Mouse (Mus musculus) bone marrow, adult 2 months (tissue): Measurements from ENCODE around the gene Dna2. TPM values are rescaled to one million over a fixed set of nuclear protein-coding genes. Genes with fewer than 3 reads are reported as not detected.

Experiments
- H3K27ac ChIP-seq: fragments of 200-500 bp; 2 replicates; pipeline ENCODE4 v1.5.1; 2012; ENCODE audit warnings: low read depth, mild to moderate bottlenecking, control low read depth, inconsistent platforms, low read length; ENCODE audit not compliant: control insufficient read depth, poor library complexity, insufficient read depth
- H3K4me1 ChIP-seq: fragments of 200-500 bp; 2 replicates; pipeline ENCODE4 v1.6.1; 2011; ENCODE audit warnings: low read length; ENCODE audit not compliant: control insufficient read depth, insufficient read depth
- H3K4me3 ChIP-seq: fragments of 200-500 bp; replicated peaks from 2 replicates; pipeline ENCODE3; 2011; ENCODE audit warnings: mild to moderate bottlenecking, low read depth, low read length, control low read depth; ENCODE audit not compliant: control insufficient read depth
- CTCF ChIP-seq: fragments of 200-500 bp; IDR thresholded peaks from 2 replicates; pipeline ENCODE4 v1.5.1; 2011; ENCODE audit warnings: low read length, control low read depth; ENCODE audit not compliant: control insufficient read depth, insufficient read depth
- POLR2A ChIP-seq: fragments of 200-500 bp; IDR thresholded peaks from 2 replicates; pipeline ENCODE4 v1.6.1; 2011; ENCODE audit warnings: low read depth, mild to moderate bottlenecking, control low read depth, low read length, borderline replicate concordance; ENCODE audit not compliant: control insufficient read depth
- WGBS: fragments of 180-500 bp; shearing (Covaris S2); methylation state at CpG from one replicate; pipeline ENCODE4 v1.1.7; 2018; 5-methylcytosine and 5-hydroxymethylcytosine counted together
- polyA plus RNA-seq: library from polyadenylated mRNA; stranded (reverse); fragments of >200 nt; gene quantifications from 2 replicates; pipeline ENCODE4 v1.2.4, GENCODE M21; 2011; ENCODE audit warnings: low replicate concordance; ENCODE audit not compliant: missing spikeins, insufficient read depth, insufficient read length

Gene Dna2
- polyA plus RNA-seq, 1 experiment, result 38.9 TPM

DNA sequence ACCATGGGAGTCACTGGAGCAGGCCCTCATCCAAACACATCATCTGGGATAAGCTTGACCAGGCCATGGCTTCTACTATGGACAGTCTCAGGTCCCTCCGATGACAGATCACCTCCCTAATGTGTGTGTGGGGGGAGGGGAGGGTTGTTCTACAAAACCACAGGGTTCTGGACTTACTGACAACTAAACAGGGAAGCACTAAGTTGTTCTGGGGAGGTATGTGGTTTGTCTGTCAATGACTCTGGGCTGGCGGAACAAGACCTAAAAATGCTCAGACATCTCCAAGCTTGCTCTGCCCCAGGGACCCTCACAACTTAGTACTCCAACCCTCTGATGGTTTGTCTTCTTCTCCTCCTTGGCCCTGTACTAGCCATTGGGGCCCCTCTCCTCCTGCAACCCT, 35.7 kb upstream of the Dna2 start:
- no peak overlapping the region for H3K4me3 ChIP-seq
- WGBS, result 23% methylated on average over 2 of the region's 2 CpGs
- no peaks in the 10 kb centered on the region for H3K4me1 ChIP-seq
- H3K27ac ChIP-seq, result no peak overlapping the region
- TF ChIP-seq CTCF (no peak), POLR2A (no peak)

DNA sequence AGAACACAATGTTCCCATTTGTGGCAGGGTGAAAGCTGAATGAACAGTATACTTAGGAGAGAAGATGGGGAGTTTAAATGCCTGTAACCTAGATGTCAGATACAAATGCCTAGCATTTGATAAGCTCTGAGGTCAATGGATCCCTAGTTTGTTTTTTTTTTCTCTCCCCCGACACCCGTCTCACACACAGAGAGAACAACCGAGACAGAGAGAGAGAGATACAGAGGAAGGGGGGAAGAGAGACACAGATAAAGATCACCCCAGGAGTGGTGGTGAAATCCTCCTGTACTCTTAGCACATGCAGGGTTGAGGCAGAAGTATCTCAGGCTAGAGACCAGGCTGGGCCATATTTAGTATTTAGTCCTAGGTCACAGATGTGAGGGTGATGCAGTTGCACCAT, 27.8 kb upstream of the Dna2 start:
- H3K4me3 ChIP-seq, result no peak overlapping the region
- WGBS, result 30% methylated on average over 3 of the region's 3 CpGs
- TF ChIP-seq POLR2A (no peak), CTCF (no peak)
- H3K27ac ChIP-seq, result no peak overlapping the region
- H3K4me1 ChIP-seq, result peaks cover 3% of the 10 kb centered on the region

DNA sequence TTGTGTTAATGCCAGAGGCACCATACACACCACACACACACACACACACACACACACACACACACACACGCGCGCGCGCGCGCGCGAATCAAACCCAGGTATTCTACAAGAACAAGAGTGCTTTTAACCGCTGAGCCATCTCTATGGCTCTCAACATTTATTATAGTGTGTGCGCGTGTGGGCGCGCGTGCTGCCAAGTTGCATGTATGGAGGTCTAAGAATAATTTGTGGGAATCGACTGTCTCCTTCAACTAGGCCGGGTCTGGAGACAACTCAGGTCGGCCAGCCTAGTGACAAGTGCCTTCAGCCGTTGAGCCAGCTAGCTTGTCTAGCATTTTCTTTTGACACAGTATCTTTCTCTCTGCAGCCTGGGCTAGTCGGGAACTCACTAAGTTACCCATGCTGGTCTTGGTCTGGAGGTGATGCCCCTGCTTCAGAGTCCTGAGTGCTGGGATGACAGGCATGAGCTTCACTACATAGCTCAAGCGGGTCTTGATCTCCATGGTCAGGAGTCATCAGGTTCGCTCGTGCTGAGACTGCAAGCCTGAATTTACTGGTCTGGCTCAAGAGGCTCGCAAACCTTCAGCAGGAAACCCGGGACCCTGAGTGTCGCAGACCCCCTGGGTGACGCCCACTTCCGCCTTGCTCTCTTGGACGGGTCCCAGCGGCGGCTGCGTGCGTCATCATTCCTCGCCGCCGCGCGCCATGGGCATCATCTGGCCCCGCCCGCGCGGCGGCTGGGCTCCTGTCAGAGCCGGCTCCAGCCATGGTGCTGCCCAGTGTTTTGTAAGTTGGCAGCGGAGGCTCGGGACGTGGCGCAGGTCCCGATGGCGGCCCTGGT, 26.7 kb upstream of the Dna2 start, which contains the start of gene Slc25a16:
TSS of gene Slc25a16 (plus strand) at position 709 of the 841 bp plus-strand sequence.
- 4% methylated on average over 50 of the region's 50 CpGs for WGBS
- peak; percentile 76; the same call in 1 of the 2 replicates for TF ChIP-seq POLR2A
- no peak for TF ChIP-seq CTCF
- peak within 1 kb of the TSS; percentile 91 for H3K4me3 ChIP-seq
- H3K4me1 ChIP-seq, result peaks cover 3% of the 10 kb centered on the region
- peak within 1 kb of the TSS; percentile 84 for H3K27ac ChIP-seq

DNA sequence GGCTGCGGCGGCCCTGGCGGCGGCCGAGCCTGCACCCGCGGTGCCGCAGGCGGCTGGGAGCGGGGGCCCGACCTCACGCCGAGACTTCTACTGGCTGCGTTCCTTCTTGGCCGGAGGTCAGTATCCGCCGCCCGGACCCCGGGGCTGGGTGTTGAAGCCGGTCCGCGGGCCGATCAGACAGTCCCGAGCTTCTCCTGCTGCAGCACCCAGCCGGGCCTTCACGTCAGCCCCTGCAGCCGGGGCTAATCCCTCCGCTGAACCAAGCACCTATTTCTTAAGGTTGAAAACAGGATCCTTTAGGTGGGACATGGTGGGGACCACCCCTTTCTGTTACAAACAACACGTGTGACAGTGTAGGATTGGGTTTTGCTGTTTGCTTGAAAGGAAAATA, 26.1 kb upstream of the Dna2 start:
- TF ChIP-seq CTCF (no peak), POLR2A (no peak)
- peaks cover 3% of the 10 kb centered on the region for H3K4me1 ChIP-seq
- peak overlapping the region; percentile 84 for H3K27ac ChIP-seq
- whole genome bisulfite sequencing, result under 1% methylated on average over 29 of the region's 29 CpGs
- peak overlapping the region; percentile 91 for H3K4me3 ChIP-seq

DNA sequence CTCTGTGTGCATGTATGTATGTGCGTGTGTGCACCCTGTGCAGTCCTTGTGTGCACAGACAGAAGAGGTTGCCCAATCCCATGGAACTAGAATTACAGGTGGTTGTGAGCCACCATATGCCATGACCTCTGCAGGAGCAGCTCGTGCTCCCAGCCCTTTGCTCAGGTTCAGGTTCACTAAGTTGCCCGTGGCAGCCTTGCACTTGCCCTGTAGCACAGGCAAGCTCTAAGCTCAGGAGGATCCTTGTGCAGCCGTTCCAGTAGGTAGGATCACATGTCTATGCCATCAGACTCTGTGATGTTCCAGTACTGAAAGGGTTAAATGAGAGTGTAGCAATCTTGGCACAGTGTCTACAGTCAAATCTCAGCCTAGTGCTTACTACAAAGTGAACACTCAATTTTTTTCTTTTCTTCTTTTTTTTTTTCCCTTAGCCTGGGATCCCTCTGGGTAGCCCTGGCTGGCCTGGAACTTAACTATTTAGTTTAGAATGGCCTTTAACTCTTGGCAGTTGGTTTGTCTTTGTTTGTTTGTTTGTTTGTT, 22.7 kb upstream of the Dna2 start:
- Histone ChIP-seq H3K4me3 (no peak overlapping the region), H3K4me1 (peaks cover 3% of the 10 kb centered on the region), H3K27ac (no peak overlapping the region)
- WGBS, result 83% methylated on average over 4 of the region's 4 CpGs
- TF ChIP-seq POLR2A (no peak), CTCF (no peak)

DNA sequence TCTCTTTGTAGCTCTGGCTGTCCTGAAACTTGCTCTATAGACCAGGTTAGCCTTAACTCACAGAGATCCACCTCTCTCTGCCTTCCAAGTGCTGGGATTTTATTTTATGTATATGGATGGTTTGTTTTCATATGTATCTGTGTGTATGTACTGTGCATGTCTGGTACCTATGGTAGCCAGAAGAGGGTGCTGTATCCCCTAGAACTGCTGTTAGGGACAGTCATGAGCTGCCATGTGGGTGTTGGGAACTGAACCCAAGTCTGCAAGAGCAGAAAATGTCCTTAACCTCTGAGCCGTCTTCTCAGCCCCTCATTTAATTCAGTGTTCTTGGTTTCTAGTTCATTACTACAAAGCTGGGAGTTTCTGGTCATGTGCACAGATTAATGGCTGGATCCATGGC, 14.4 kb upstream of the Dna2 start:
- WGBS, result 88% methylated on average over 1 of the region's 1 CpGs
- Histone ChIP-seq H3K4me1 (no peaks in the 10 kb centered on the region), H3K4me3 (no peak overlapping the region), H3K27ac (no peak overlapping the region)
- TF ChIP-seq POLR2A, result no peak
- TF ChIP-seq CTCF, result peak; percentile 24; the same call in 1 of the 2 replicates

DNA sequence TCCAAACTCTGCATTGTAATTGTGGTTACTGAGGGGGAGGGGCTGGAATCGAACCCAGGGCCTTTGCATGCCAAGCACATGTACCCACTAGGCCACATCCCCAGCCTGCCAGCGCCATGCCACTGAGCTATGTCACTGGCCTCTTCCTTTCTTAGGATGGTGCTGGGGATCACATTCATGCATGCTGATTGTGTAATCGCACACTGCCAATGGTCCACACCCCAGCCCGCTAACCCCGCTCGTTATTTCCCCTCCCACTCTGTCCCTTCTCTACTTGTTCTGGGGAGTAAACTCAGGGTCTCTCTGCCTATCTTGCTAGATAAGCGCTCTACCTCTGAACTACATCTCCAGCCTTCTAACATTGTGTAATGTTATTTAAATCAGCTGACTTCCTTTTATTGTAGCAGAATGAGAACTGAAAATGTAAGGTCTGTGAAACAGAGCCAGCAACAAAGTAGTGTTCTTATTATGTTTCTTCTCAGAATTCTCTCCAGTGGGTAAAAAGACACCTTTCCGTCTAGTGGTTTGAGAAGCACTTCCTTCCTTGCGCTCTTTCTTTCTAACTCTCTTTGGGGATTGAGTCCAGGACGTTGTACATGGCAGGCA, 1.7 kb upstream of the Dna2 start:
- Histone ChIP-seq H3K27ac (no peak overlapping the region; the same call in 1 of the 2 replicates), H3K4me3 (no peak overlapping the region), H3K4me1 (peaks cover 5% of the 10 kb centered on the region; the same call in 1 of the 2 replicates)
- 25% methylated on average over 10 of the region's 10 CpGs for WGBS
- no peak for TF ChIP-seq CTCF
- no peak for TF ChIP-seq POLR2A

DNA sequence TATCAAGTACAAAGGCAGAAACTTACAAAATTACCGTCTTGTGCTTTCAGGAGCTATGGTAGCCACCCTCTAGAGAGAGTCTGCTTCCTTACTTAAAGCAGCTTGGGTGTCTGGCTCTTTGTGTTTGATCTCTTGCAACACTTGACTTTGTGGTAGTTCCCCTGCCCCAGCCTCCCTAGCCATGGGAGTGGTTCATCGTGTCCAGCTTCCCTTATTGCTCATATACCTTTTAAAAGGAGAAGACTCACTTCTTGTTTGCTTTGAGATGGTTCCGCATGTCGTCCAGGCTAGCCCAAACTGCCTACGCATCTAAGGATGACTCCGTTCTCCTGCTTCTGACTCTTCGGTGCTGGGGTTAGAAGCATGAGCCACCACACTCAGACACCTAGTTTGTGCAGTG, 1.7 kb downstream of the Dna2 start:
- 46% methylated on average over 7 of the region's 7 CpGs for WGBS
- H3K27ac ChIP-seq, result peak overlapping the region; percentile 71

More for the DNA sequence above, 1.7 kb downstream of the Dna2 start:
- H3K4me3 ChIP-seq, result peak overlapping the region; percentile 14
- TF ChIP-seq POLR2A, result no peak
- TF ChIP-seq CTCF, result no peak
- peaks cover 5% of the 10 kb centered on the region; the same call in 1 of the 2 replicates for H3K4me1 ChIP-seq
